Mouse (Mus musculus) ovary, postnatal 36 days (tissue): ENCODE measurements at regions not wholly inside any gene's neighbourhood (a gene's known extent, or its start where the extent isn't known, plus 50 kb on each side); places are given as distances from the start of the nearest gene placed in this dataset.
A peak's percentile ranks its signal among the peaks of the same experiment; 100 is the strongest.

Experiments used
- DNase-seq: peaks from one replicate; pipeline ENCODE4 v3.0.0; 2022; ENCODE audit warnings: low spot score, mixed read lengths

DNA sequence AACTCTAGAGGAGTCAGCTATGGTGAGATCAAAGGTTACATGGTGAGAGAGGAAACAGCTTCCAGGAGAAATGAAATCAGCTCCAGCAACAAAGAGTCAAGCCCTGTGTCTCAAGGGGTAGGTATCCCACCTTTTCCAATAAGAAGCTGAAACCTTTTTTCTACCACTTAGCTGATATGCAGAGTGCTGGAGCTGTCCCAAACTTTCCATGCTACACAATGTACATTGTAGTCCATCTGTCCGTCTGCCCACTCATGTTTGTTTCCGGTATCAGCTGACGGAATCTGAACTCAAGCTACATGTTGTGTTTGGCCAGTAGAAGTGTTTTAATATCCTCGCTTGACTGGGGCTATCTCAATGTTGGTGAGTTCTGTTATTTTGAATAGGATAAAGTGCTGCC is 83.6 kb upstream of the Ngf start:
- no peak for DNase-seq

DNA sequence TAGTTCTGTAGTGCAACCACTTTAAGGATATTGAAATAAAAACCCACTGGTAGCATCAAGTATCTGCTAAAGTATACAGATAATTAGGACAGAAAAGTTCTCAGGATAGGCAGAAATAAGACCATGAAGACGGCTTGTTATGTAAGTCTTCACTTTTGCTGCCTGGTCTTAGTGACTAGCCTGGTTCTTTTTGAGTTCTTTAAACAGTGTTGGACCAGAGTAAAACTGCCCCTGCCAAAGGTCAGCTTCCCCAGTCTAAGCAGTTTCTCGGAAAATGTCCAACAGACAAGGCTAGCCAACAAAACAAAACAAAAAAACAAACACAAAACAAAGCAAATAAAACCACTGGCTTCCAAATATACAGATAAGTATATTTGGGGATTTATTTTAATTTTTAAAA is 85.1 kb upstream of the Ngf start:
- no peak for DNase-seq

DNA sequence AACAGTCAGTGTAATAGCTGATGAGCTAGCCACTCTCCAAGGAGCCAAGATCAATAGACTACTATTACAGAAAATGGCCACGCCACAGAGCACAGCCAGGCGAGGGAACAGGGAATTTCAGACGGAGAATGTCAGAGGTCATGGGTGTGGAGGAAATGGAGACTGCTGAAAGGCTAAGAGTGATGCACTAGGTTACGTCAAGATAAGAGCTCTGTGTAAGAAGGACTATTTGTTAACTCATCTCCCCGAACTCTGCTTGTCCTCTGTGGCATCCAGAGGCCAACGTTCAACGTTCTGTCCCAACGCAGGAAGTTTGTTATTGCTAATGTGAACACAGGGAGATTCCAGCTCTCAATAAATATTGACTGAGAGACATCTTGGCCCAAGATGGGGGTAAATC is 86.0 kb upstream of the Ngf start:
- DNase-seq = no peak

DNA sequence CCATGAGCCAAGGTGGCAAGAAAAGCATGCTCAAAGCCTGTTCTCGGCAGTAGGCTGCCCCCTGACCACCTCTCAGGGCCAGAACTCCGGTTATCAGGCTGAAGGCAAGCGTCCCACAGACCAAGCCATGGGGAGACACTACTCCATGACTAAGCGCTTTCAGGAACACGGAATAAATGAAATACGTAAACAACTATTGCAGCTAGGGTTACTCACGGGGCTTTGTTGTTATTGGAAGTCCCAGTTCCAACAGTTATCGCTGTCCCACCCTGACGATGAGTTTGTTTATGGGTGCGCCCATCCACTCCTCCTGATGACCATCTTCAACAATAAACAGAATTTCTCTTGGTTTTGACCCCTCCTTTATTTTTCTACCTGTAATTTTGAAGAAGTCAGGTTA is 88.0 kb upstream of the Ngf start:
- no peak for DNase-seq

DNA sequence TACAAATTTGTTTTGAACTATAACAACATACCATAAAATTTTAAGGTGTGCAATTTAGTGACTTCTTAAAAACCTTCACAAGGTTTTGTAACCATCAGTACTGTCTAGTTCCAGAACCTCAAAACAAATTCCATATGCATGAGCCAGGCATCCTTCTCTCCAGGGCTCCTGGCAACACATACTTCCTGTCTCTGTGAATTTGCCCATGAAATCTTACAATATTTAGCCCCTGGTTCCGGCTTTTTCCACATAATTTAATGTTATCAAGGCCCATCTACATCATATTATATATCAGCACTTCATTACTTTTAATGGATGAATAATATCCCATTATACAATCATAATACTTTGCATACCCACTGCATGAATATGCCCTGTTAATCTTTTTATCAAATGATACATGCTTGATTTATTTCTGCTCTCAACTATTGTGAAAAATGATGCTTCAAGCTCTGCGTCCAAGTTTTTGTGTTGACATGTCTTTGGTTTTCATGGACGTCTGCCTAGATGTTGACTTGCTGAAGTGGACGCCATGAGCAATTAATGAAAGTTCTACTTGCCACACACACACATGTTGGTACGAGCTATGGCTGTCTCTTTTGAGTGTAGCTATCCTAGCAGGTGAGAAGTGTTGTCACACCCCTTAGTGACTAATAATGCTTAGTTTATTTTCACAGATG is 95.2 kb upstream of the Ngf start:
- DNase-seq = no peak

DNA sequence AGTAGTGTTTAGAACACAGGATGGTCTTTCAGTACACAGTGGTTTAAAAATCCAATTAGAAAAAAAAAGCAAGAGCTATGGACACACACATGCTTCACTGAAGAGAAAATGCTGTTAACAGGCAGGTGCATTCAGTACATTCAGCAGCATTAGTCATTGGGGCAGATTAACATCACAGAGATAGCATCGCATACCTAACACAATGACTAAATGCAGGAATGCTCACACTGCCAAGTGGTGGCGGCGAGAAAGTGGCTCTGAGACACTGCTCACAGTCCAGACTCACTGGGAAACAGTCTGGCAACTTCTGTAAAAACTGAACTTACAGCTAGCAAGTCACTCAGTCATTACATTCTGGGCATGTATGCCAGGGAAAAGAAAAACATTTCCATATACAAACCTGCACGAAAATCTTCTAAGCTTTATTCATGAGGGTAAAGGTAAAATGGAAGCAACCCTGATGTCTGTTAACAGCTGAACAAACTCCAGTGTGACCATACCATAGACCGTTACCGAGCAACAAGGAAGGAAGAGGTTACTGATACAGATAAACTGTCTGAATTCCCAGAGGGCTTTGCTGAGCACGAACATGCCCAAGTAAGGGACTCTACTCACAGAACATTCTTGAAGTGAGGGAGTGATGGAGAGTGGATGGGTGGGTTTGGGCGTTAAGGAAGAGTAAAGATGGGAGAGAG is 97.4 kb upstream of the Ngf start:
- DNase-seq = no peak

DNA sequence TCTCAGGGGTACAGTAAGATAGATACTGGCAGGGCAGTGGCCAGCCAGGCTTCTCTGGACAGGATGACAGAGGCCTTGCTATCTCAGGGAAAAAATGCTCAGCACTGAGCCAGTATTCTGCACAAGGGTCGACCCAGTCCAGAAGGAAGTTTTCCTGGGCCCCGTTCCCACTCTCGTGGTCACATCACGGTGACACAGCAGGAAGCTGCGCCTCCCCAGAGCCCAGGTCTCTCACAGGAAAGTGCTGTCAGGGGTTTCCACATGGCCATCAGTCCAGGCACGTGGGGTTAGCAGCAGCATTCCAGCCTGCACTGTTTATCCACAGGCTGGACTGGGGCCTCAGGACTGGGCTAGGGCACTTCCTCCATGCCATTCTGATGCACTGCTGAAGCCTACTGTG is 103.5 kb upstream of the Ngf start:
- DNase-seq = no peak

DNA sequence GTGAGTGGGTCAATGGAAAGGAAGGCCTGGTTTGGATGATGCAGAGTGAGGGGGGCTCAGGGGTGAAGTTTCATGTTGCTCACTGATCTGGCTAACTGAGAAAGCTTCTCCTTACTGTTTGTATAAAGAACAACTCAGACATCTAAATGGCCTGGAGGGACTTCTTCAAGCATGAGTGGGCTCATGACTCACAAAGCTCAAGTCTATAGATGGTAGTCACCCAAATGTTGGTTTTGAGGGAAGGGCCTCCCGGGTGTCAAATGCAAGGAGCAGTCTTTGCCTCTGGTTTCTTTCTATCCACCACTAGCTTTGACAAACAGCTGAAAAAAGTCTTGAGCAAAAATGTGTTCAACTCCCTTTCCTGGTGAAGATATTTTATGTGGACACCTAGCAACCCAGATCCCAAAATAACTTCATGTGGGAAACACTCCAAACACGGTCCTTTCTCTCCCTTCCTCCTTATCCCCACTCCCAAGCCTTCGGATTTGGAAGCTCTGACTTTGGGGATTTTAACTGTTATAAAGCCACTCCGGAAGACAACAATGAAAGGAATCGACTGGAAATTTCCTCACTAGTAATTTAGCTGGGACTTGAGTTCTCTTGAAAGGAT is 105.3 kb upstream of the Ngf start:
- DNase-seq = no peak

DNA sequence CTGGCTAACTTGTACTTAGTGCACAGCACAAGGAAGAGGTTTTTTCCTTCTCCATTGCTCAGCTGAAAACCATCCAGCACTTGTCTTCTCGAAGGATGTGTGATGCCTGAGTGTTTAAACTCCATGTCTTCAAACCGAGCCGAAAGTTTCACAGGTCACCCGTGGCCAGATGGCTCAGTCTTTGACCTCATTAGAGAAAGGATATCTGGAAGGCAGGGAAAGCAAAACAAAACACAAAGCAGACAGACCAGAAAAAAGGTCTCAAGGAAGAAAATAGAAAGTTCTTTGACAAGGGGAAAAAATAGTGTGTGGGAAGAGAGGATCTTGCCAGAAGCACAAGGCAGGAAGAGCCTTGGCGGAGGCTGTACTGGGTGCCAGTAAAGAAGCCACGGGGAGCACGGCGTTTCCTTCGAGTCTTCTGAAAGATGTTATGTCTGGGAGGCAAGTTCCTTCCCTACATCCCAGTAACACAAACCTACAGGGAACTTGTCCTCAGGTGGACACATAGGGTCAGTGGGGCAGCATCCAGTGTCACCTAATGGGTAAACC is 108.9 kb upstream of the Ngf start:
- no peak for DNase-seq

DNA sequence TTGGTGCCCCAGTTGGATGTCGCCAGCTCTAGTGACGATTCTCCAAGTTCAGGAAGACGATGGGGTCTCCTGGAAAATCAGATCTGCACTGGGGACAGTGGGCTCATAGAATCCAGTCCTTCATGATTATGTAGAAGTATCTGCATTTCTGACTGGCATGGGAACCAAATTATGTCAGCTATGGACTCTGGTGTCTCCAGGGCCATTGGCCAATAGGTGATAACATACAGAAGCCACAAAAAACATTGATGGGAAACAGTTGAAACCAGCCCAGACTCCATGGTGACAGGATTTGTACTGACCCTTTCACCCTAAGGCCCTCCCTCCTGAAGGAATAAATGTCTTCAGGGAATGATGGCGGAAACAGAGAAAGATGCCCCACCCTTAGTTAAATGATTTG is 110.9 kb upstream of the Ngf start:
- DNase-seq = no peak

DNA sequence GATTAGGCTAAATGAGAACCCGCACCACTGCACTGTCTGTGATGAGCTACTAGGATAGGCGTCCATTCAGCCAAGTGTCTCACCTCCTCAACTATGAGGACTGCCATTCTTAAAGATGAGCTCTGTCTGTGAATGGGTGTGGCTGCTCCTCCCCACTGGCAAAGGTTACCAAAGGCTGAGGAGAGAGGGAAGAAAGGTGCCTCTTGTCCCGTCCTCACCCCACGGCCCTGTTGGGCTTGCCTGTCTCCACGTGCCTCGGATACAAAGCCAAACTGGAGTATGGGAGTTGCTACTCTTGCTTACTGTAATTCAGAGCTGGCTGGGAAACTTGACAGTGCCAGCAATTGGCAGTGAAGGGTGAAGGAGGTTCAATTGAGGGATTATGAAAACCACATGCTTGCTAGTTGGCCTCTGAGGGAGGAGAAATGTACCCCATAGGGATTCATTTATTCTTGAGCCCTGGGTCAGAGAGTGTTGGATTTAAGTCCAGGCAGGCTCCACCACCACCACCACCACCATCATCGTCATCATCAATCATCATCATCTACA is 112.6 kb upstream of the Ngf start:
- DNase-seq = no peak

DNA sequence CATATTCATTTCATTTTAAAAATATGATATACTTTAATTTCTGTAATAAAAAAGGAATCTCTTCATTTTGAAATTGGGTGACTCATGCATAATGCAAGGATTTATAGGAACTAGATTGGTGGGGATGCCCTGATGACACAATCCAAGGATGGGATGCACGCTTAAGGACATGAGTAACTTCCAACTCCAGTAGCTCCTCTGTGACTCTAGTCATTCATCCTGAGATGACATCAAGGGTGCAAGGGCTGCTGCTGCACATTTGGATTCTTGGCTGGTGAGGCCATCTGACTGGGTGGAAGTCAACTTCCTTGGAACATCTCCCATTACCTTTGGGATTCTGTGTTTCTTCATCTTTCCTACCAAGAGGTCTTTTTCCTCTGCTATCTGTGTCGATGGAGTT is 114.4 kb upstream of the Ngf start:
- no peak for DNase-seq

DNA sequence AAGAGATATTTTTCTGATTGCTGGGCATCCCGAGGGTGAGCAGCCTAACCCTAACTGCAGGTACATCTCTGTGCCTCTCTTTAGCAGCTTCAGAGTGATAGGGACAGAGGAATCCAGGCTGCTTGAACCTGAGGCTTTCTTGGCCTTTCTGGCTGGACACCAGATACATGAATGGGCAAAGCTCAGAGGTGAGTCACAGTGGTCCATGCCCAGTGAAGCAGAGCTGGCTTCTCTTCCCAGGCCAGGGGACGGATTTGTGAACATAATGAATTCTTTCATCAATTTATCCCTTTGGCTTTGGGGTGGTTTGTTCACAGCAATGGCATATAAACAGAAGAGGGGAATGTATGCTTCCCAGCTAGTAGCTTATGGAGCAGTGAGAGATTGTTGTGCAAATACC is 114.9 kb upstream of the Ngf start:
- DNase-seq = no peak

DNA sequence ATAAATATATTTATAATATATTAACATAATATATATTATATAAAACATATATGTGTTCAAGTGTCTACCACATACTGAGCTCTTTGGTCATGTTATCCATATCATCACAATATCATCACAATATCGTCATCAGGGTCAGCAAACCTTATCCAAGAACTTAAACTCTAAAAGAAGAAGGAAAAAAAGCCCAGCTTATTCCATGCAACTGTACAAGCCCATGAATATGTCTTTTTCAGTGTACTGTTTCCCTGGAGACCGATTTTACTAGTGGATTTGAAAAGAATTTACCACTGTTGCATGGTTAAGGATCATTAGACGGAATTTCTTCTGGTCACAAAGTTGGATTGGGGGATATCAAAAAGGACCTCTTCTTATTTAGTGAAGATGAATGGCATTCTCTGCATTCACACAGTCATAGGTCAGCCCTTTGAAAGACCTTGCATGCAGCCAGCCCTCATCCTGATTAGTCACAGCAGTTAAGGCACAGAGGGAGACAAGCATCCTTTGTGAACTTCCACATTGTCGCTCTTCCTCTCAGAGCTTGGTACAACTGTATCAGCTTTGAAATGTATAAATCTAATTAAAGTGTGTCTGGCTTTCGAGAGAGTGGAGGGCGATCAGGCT is 116.3 kb upstream of the Ngf start:
- no peak for DNase-seq

DNA sequence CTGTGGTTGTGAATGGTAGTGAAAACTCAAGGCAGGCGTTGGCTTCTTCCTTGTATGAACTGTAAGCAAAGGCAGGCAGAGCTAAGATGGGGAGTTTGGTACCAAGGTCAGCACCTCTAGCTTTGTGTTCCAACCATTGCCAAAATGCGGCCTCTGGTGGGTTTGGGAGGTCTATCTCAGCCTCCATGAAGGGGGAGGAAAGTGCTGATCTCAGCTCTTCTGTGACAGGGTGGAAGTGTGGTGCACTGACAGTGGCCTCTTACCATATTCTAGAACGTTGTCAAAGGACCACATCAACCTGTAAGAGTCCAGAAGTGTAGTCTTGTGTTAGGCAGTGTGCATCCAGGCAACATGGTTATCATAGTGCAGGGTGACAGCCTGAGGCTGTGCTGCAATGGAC is 123.6 kb upstream of the Ngf start:
- no peak for DNase-seq

DNA sequence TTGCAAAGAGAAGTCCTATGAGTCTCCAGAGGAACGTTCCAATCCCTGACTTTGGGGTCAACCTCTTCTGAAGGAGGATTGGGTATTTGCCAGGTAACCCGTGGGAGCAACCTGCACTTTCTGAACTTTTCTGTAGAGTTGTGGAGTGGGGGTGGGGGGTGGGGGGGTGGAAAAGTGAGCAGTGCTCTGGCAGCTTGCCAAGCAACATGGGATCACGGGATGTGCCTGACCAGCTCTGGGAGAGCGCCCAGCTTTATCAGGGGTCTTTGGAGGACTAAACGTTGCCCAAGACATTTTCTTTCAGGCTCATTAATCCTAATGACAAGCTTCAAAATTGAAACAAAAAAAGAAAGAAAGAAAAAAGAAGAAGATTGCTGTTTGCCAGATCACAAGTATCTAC is 124.4 kb upstream of the Ngf start:
- DNase-seq = peak; percentile 16

DNA sequence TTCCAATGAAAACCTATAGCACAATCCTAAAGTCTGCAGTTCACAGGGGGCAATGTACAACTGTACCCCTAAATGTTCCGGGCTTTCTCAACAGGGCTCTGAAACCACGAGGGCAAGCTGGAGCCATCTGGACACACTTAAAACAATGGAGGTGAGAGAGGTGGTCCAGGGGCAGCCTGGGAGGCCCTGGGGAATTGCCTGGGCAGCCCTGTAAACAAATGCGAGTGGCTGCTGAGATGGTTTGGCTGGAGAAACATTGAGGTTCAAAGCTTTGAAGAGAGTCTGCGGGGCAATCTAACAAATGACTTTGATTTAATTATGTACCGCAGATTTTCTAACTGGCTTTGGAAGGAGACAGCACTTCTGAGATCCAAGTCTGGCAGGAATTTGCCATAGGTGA is 129.0 kb upstream of the Ngf start:
- DNase-seq = no peak

DNA sequence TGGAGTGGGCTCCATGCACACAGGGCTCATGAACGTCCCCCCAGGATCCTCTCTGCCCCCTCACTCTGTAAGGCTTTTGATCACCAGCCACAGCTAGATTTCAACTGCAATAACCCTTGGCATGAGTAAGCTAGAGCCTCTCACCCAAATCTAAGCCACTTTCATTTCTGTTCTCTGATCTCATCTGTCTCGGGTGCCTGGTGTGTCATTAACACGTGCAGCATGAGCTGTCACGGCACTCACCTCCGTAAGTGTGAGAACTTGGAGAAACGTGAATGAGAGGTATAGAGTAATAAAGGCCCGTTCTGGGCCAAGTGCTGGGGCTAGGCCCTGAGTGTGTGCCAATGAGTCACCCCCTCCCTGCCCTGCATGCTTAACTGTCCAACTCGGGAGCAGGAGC is 131.8 kb upstream of the Ngf start:
- no peak for DNase-seq

DNA sequence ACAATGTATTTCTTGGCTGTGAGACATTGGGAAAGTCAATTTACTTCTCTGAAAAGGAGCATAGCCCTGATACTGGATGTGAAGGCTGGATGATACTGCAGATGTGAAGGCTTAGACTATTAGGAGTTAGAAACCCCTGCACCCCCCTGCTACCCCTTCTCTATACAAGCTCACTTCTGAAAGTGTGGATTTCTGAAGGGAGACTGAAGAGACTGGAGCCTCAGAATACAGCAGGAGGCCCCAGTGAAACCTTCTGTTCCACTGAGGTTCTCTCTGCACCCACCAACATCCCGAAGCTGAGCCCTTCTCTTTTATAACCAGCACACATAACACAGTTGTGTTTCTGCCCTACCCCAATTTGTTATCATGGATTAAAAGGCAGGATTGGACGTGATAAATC is 131.7 kb upstream of the Vangl1 start:
- DNase-seq = no peak

DNA sequence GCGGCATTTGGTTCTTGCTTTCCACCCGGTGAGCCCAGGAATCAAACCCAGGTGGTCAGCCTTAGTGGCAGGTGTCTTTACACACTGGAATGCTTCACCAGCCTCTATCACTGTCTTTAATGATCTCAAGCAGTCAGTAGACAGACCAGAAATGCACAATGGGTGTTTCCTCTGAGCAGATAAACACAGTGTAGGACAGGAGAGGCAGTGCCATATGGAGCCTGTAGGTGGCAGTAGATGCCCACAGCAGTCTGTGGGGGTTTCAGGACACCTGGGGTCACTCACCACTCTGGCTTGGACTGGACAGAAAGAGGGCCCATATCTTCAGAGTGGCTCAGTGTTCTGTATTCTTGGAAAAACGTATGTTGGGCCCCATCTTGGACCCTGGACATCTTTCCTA is 130.7 kb upstream of the Vangl1 start:
- DNase-seq = peak; percentile 50

DNA sequence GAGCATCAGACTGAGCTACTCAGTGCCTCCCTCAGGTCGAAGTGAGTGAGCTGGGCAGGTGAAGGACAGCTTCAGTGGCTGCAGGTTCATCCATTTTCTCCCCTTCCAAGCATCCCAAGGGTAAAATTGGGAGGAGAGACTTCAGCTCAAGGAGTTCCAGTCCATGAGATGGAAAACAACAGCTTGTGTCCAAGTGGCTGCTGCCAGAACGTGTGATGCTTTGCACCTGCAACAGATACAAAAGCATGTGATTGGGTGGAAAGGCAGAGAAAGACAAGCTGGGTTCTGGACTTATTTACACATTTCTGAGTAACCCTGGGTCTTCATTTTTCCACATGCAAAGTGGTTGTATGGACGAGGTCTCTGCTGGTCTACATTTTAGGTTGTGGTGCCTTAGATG is 127.7 kb upstream of the Vangl1 start:
- DNase-seq = no peak

DNA sequence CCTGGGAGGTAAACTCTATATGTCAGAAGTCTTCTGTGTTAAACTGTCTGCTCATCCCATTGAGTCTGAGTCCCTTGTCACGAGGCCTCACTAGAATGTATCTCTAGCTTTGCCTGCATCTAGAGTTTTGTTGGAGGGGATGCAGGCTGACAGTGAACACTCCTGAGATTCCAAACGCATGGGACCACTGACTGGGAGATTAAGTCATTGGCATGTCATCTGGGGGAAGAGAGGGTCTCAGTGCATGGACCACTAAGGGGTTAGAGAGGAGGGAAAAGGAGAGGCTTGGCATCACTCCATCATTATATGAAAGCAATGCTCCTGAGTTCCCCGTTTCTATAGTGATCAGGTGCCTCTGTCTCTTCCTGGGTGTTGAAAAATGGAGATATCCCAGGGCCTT is 114.8 kb upstream of the Vangl1 start:
- DNase-seq = no peak

DNA sequence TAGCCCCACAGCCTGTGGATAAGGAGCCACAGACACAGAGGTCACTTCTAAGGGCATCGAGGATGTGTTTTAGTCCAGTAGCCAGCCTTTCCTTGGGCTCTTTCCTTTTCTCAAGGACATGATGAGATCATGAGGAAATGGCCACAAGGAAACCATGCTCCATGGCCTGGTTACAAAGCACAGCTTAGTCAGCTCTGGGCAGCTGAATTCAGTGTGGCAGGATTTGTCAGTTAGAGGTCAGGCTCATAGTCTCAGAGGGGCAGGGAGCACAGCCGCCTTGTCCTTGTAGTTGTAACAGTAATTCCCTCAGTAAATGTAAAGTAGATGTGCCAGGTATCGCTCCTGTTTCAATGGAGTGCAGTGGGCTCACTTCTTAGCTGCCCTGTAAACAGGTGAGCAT is 111.7 kb upstream of the Vangl1 start:
- DNase-seq = no peak
